Mouse (Mus musculus): ENCODE data around the gene Stk24.
A peak's percentile ranks its signal among the peaks of the same experiment; 100 is the strongest.
"Not testable (repeated sequence)": the region's sequence is repeated elsewhere in the genome, so short reads cannot be mapped to it uniquely, and the experiment has no call there.

Stk24 gene

DNA sequence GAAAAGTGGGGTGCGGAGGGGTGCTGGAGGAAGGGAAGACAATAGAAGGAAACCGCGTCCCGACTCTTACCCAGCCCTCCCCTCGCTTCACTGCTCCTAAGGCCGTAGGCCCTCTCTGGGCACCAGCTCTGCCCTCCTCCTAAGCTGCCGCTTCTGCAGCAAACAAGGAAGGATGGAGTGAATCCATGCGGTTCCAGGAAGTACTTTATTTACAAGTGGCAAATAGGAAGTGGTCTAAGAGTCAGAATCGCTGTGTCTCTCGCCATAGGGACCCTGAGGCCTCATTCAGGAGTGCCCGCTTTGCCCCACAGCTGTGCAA, at the start of gene Stk24:
Gene Stk24, minus strand, starts transcription at position 185 of the 319 bp plus-strand sequence.
- no peak for DNase-seq (ENCODE audit: low read depth, low spot score)

DNA sequence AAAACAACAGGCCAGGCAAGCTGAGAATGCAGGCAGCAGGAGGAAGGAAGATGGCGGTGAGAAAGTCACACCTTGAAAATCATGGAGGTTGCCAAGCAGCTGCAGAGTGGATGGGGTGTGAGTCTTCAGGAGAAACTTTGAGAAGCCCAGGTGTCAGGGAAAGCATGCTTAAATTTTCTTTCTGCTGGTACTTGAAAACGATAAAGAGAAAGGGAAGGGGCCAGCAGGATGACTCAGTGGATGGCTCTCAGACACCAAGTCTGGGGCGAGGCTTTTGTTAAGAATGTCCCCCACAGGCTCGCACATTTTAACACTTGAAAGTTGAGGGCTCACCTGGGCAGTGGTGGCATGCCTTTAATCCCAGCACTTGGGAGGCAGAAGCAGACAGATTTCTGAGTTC, 48.3 kb upstream of the Stk24 start:
- DNase-seq (ENCODE audit: low read depth, low spot score) = no peak

DNA sequence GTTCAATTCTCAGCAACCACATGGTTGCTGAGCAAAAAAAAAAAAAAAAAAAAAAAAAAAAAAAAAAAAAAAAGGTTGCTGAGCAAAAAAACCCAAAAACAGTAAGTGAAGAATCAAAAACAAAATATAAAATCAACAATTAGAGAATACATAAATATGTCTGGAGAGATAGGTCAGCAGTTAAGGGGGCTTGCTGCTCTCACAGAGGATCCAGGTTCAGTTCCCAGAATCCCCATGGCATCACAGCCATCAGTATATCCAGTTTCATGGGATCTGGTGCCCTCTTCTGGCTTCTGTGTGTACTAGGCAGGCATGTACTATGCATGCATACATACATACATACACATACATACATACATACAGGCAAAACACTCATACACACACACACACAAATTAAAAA, 46.9 kb upstream of the Stk24 start:
- DNase-seq (ENCODE audit: low read depth, low spot score) = no peak

DNA sequence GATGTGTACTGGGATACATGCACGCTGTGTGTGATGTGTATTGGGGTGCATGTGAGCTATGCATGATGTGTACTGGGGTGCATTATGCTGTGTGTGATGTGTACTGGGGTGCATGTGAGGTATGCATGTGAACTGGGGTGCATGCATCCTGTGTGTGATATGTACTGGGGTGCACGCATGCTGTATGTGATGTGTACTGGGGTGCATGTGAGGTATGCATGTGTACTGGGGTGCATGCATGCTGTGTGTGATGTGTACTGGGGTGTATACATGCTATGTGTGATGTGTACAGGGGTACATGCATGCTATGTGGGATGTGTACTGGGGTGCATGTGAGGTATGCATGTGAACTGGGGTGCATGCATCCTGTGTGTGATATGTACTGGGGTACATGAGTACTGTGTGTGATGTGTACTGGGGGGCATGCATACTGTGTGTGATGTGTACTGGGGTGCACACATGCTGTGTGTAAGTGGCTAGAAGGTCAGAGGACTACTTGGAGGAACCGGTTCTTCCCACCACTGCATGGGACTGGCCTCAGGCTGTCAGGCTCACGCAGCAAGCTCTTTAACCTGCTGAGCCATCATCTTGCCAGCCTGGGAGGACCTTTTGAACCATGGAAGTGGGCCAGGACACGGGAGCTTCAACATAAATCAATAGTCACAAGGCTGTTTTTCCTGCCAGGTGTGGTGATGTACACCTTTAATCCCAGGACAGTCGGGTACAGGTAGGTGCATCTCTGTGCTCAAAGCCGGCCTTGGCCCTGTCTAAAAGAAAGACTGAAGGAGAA, 45.4 kb upstream of the Stk24 start:
- DNase-seq (ENCODE audit: low read depth, low spot score) = no peak

GRCm38 (mm10) chr14:121423341-121423751, 43.5 kb upstream of the Stk24 start:
- DNase-seq (ENCODE audit: low read depth, low spot score) = no peak

DNA sequence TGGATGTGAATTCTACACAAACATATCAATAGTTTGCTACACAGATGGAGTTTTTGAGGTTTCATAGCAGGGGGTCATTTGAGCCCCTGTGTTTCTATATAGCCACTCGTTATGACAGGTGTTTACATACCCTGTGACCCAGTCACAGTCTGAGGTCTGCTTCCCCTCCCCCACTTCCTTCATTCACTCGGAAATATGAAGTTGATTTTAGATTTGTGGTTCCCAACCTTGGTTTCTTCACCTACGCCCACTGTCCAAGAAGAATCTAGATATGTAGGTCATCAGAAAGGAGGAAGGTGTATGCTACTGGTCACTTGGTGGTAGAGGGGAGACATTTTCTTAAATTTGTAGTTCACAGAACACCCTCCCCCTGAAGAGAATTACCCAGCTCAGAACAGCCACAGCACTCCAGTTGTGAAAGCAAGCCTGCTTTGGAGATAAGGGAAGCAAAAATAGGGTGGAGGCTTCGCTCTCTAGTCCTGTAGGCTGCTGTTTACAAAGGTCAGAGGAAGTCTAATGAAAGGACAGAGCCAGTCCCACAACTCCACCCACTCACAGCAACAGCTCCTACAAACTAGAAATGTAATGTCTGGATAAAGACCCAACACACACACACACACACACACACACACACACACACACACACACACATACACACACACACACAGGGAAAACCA, 43.0 kb upstream of the Stk24 start:
- DNase-seq (ENCODE audit: low read depth, low spot score) = no peak

DNA sequence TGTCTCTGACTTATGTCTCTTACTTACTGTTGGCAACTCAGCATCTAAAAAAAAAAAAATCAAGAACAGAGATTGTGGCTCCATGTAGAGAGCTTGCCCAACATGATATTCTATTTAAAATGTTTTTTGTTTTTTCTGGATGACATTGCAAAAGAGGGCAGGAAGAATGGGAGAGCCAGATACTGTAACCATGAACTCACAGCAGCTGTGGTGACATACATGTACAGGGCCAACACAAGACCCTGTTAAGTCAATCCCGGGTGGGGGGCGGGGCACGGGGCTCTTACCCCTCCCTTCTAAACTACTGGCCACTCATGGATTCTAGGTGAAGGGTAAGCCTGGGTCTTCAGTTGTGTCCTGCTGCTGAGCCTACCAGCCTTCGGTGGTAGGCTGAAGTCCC, 42.2 kb upstream of the Stk24 start:
- no peak for DNase-seq (ENCODE audit: low read depth, low spot score)

DNA sequence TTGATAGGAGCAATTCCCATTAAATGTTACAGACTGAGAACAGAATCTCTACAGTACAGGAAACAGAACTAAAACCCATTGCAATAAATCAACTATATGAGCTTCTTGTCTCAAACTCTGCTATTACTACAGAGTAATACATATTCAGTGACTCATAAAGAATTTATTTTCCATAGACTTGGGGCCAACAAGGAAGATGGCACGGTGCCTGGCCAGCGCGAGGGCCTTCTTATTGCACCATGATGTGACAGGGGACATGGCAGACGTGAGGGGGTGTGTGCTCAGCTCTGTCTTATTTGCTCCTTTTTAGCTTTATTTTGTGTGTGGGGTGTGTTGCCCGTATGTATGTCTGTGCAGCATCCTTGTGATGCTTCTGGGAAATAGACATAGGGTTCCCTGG, 37.8 kb upstream of the Stk24 start:
- no peak for DNase-seq (ENCODE audit: low read depth, low spot score)

DNA sequence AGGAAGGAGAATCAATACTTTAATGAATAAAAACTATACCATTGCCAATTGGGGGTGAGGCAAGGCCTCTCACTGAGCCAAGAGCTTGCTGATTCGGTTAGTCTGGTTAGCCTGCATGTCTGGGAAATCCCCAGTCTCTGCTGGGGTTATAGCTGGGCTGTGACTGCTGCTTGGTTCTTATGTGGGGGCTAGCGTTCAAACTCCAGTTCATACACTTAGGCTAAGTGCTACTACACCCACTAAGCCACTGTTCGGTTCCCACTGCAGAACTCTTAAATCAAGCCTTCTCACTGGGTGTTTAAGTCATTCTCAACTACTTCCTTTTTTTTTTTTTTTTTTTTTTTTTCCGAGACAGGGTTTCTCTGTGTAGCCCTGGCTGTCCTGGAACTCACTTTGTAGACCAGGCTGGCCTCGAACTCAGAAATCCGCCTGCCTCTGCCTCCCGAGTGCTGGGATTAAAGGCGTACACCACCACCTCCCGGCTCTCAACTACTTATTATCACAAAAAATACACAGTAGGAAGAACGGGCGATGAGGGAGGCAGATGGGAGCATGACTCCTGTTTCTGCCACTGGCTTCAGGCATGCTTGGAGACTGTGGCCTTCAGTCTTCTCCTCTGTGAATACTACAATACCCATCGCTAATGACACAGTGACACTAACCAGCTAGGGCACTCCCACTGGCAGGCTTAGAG, 37.0 kb upstream of the Stk24 start:
- DNase-seq (ENCODE audit: low read depth, low spot score) = no peak

DNA sequence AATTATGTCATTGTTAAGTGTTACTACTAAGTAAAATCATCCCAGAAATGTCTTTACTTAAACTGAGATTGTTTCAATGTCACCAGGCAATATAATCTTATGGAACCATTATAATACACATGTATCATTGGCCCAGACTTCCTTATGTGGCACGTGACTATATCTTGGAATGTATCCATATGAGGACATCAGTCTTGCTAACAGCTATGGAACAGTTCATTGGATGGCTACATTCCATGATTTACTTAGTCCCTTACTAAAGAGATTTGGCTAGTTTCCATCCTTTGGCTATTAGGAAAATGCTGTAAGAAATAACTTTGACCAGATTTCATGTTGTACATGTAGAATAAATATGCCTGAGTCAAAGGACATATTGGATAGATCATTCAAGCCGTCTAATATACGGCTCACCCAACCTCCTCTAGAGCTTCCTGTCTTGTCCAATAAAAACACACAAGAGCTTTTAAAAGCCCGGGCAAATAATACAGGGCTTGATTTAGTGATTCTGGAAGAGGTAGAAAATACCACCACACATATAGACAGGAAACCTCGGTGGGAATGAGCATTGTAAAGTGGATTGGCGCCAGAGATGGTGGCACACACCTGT, 34.9 kb upstream of the Stk24 start:
- no peak for DNase-seq (ENCODE audit: low read depth, low spot score)

- DNase-seq (ENCODE audit: low read depth, low spot score) = not testable (repeated sequence)
These were observed 33.9 kb upstream of the Stk24 start for GRCm38 (mm10) chr14:121413726-121414125.

DNA sequence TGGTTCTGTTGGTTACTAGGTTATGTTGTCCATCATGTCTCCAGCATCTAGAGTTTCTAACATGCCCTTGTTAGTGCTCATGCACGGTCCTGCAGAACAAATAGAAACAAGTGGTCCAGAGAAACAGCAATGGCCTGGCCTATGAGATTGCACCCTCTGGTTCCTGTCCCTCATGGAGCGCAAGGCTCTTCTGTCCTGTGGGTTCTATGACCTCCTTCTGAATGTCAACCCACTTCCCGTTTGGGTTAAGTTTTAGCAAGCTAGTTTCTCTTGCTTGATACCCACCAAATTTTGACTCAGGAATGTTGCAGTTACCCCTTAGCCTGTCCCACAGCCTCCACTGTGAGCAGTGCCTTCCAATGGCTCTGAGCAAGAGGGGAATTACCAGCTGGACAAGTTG, 29.1 kb upstream of the Stk24 start:
- DNase-seq (ENCODE audit: low read depth, low spot score) = no peak

GRCm38 (mm10) chr14:121406943-121407342, 27.1 kb upstream of the Stk24 start:
- no peak for DNase-seq (ENCODE audit: low read depth, low spot score)

GRCm38 (mm10) chr14:121405546-121405945, 25.7 kb upstream of the Stk24 start:
- DNase-seq (ENCODE audit: low read depth, low spot score) = no peak

GRCm38 (mm10) chr14:121405120-121405519, 25.3 kb upstream of the Stk24 start:
- DNase-seq (ENCODE audit: low read depth, low spot score) = peak; percentile 34

- no peak for DNase-seq (ENCODE audit: low read depth, low spot score)
These were observed 19.9 kb upstream of the Stk24 start for GRCm38 (mm10) chr14:121399676-121400075.

GRCm38 (mm10) chr14:121397471-121397870, 17.7 kb upstream of the Stk24 start:
- peak; percentile 62 for DNase-seq (ENCODE audit: low read depth, low spot score)

GRCm38 (mm10) chr14:121395125-121395524, 15.3 kb upstream of the Stk24 start:
- DNase-seq (ENCODE audit: low read depth, low spot score) = no peak

DNA sequence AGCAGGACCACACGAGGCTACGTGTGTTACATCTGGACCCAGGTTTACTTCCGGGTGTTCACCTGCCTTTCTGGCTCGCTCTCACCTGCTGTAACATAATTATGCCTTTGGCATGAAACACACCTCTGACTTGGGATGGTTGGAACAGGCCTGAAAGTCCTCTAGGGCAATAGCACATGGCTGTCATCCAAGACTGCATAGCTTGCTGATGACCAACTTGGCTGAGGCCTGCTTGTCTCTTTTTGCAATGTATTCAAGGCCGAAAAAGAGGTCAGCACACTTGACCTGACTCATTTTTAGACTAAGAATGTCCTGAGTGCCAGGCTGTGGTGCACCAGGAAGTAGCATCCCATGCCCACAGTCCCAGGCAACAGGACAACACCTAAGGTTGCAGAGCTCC, 12.1 kb upstream of the Stk24 start:
- DNase-seq (ENCODE audit: low read depth, low spot score) = no peak

DNA sequence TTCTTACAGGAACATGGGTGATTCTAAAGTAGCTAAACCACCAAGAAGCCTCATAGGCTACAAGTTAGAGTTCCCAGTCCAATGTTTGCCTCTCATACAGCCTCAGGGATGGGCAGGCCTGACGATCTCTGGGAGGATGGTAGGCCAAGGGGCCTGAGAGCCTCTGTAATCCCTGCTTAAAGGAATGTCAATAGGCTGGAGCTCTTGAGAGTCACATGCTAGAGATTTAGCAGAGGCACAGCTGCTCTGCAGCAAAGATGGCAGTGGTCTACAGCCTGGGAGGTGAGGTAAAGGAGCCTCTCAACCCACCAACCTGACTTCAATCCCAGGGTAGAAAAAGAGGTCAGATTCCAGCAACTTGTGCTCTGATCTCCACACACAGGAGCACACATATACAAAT, 7.9 kb upstream of the Stk24 start:
- DNase-seq (ENCODE audit: low read depth, low spot score) = no peak

- no peak for DNase-seq (ENCODE audit: low read depth, low spot score)
These were observed 5.6 kb upstream of the Stk24 start for GRCm38 (mm10) chr14:121385440-121385839.

- DNase-seq (ENCODE audit: low read depth, low spot score) = no peak
These were observed 4.0 kb upstream of the Stk24 start for GRCm38 (mm10) chr14:121383801-121384200.

All from mesoderm, embryonic 11.5 days (tissue).